Mouse (Mus musculus): Measurements from ENCODE around the gene Fads3.

Gene Fads3

DNA sequence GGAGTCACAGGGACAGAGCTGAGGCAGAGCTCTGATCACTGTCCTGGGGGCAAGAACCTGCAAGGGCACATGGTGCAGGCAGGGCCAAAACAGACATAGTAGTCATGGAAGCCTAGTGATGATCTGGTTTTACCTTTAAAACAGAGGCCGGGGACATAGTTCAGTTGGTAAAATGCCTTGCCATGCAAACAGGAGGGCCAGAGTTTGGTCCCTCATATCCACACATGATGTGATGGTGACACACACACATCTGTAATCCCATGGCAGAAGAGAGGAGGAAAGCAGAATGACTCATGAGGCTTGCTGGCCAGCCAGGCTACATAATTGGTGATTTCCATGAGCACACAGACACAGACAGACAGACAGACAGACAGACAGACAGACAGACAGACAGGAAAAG lies 66.8 kb downstream of the Fads3 start:
- DNase-seq (ENCODE audit: low read depth in 2 of 2, low spot score in 2 of 2): no peak

DNA sequence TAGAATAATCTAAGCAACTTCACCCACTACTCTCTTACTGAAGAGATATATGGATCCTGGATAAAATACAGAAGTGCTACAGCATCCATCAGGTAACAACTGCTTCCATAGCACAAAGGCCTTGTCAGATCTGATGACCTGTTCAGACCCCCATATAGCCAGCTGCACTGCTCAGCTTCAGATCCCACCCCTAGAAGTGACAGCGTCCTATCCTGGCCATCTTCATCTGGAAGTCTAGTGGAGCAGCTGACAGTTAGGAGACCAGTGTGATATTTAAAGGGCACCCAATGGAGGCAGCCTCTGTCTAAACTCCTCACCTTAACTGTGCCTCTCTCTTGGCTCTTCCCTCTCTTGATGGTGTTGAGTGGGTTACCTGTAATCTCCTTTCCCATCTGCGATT lies 67.3 kb downstream of the Fads3 start:
- no peak for DNase-seq (ENCODE audit: low read depth in 2 of 2, low spot score in 2 of 2)
